Mouse (Mus musculus): ENCODE results near the gene Pptc7. TPM values are rescaled to one million over a fixed set of nuclear protein-coding genes. Genes with fewer than 3 reads are reported as not detected.

Pptc7 gene
- total and polyA plus RNA-seq, 2 experiments from 2014 or later = 6.7 to 18.3 TPM

- Histone ChIP-seq H3K4me1 (ENCODE audit: insufficient read depth) (no peaks in the 10 kb centered on the region), H3K36me3 (ENCODE audit: insufficient read depth) (no peaks in the 10 kb centered on the region), H3K27me3 (ENCODE audit: insufficient read depth, low read length) (no peaks in the 10 kb centered on the region), H3K9ac (no peak overlapping the region), H3K27ac (ENCODE audit: low read depth, low read length) (no peak overlapping the region), H3K4me3 (ENCODE audit: low read depth, low read length) (no peak overlapping the region), H3K9me3 (ENCODE audit: low read length) (no peaks in the 10 kb centered on the region), H3K4me2 (ENCODE audit: low read depth) (no peak overlapping the region)
- TF ChIP-seq CTCF (IDR thresholded peaks at IDR 0.05; ENCODE audit: low read depth) = no peak
- DNase-seq (no peak), ATAC-seq (no peak)
- WGBS = 81% methylated on average over 7 of the region's 7 CpGs
Observed at GRCm38 (mm10) chr5:122267136-122267535, 17.0 kb upstream of the Pptc7 start.

GRCm38 (mm10) chr5:122267899-122268298 is 16.3 kb upstream of the Pptc7 start:
- DNase-seq = peak; percentile 79
- no peak overlapping the region for H3K9ac ChIP-seq
- no peaks in the 10 kb centered on the region for H3K36me3 ChIP-seq (ENCODE audit: insufficient read depth)
- H3K27ac ChIP-seq (ENCODE audit: low read depth, low read length) = no peak overlapping the region
- peak; percentile 81 for TF ChIP-seq CTCF (IDR thresholded peaks at IDR 0.05; ENCODE audit: low read depth)
- no peaks in the 10 kb centered on the region for H3K27me3 ChIP-seq (ENCODE audit: insufficient read depth, low read length)
- ATAC-seq = no peak
- H3K4me3 ChIP-seq (ENCODE audit: low read depth, low read length) = no peak overlapping the region
- no peaks in the 10 kb centered on the region for H3K4me1 ChIP-seq (ENCODE audit: insufficient read depth)
- H3K4me2 ChIP-seq (ENCODE audit: low read depth) = no peak overlapping the region
- H3K9me3 ChIP-seq (ENCODE audit: low read length) = no peaks in the 10 kb centered on the region
- 31% methylated on average over 5 of the region's 5 CpGs for WGBS

GRCm38 (mm10) chr5:122268858-122269604 is 15.1 kb upstream of the Pptc7 start:
- no peak overlapping the region for H3K9ac ChIP-seq
- no peak overlapping the region for H3K27ac ChIP-seq (ENCODE audit: low read depth, low read length)
- no peaks in the 10 kb centered on the region for H3K4me1 ChIP-seq (ENCODE audit: insufficient read depth)
- no peak for ATAC-seq
- no peak for TF ChIP-seq CTCF (IDR thresholded peaks at IDR 0.05; ENCODE audit: low read depth)
- no peak overlapping the region for H3K4me2 ChIP-seq (ENCODE audit: low read depth)
- no peak for DNase-seq
- WGBS = 75% methylated on average over 12 of the region's 12 CpGs
- H3K9me3 ChIP-seq (ENCODE audit: low read length) = no peaks in the 10 kb centered on the region
- no peaks in the 10 kb centered on the region for H3K27me3 ChIP-seq (ENCODE audit: insufficient read depth, low read length)
- H3K36me3 ChIP-seq (ENCODE audit: insufficient read depth) = no peaks in the 10 kb centered on the region
- no peak overlapping the region for H3K4me3 ChIP-seq (ENCODE audit: low read depth, low read length)

GRCm38 (mm10) chr5:122272821-122273220 is 11.3 kb upstream of the Pptc7 start:
- H3K4me3 ChIP-seq (ENCODE audit: low read depth, low read length) = no peak overlapping the region
- TF ChIP-seq CTCF (IDR thresholded peaks at IDR 0.05; ENCODE audit: low read depth) = no peak
- no peaks in the 10 kb centered on the region for H3K27me3 ChIP-seq (ENCODE audit: insufficient read depth, low read length)
- H3K36me3 ChIP-seq (ENCODE audit: insufficient read depth) = no peaks in the 10 kb centered on the region
- DNase-seq (no peak), ATAC-seq (no peak)
- H3K4me1 ChIP-seq (ENCODE audit: insufficient read depth) = no peaks in the 10 kb centered on the region
- 93% methylated on average over 5 of the region's 5 CpGs for WGBS
- no peaks in the 10 kb centered on the region for H3K9me3 ChIP-seq (ENCODE audit: low read length)
- no peak overlapping the region for H3K4me2 ChIP-seq (ENCODE audit: low read depth)
- H3K27ac ChIP-seq (ENCODE audit: low read depth, low read length) = no peak overlapping the region
- no peak overlapping the region for H3K9ac ChIP-seq

- no peak overlapping the region for H3K4me2 ChIP-seq (ENCODE audit: low read depth)
- no peaks in the 10 kb centered on the region for H3K4me1 ChIP-seq (ENCODE audit: insufficient read depth)
- DNase-seq = no peak
- H3K4me3 ChIP-seq (ENCODE audit: low read depth, low read length) = no peak overlapping the region
- no peak; the same call in 1 of the 2 replicates for ATAC-seq
- H3K9me3 ChIP-seq (ENCODE audit: low read length) = no peaks in the 10 kb centered on the region
- no peak overlapping the region for H3K27ac ChIP-seq (ENCODE audit: low read depth, low read length)
- no peaks in the 10 kb centered on the region for H3K27me3 ChIP-seq (ENCODE audit: insufficient read depth, low read length)
- no peaks in the 10 kb centered on the region for H3K36me3 ChIP-seq (ENCODE audit: insufficient read depth)
- no peak overlapping the region for H3K9ac ChIP-seq
- TF ChIP-seq CTCF (IDR thresholded peaks at IDR 0.05; ENCODE audit: low read depth) = no peak
- WGBS = 9% methylated on average over 5 of the region's 5 CpGs
Observed at GRCm38 (mm10) chr5:122274785-122275184, 9.4 kb upstream of the Pptc7 start.

GRCm38 (mm10) chr5:122278946-122279345 is 5.2 kb upstream of the Pptc7 start:
- 68% methylated on average over 7 of the region's 7 CpGs for WGBS

GRCm38 (mm10) chr5:122279799-122280421 is 4.3 kb upstream of the Pptc7 start:
- TF ChIP-seq CTCF (IDR thresholded peaks at IDR 0.05; ENCODE audit: low read depth) = no peak
- H3K27ac ChIP-seq (ENCODE audit: low read depth, low read length) = no peak overlapping the region

More at GRCm38 (mm10) chr5:122278946-122279345, 5.2 kb upstream of the Pptc7 start:
- Histone ChIP-seq H3K9ac (no peak overlapping the region), H3K27ac (ENCODE audit: low read depth, low read length) (no peak overlapping the region), H3K4me3 (ENCODE audit: low read depth, low read length) (no peak overlapping the region), H3K9me3 (ENCODE audit: low read length) (no peaks in the 10 kb centered on the region), H3K4me1 (ENCODE audit: insufficient read depth) (no peaks in the 10 kb centered on the region), H3K27me3 (ENCODE audit: insufficient read depth, low read length) (no peaks in the 10 kb centered on the region), H3K36me3 (ENCODE audit: insufficient read depth) (no peaks in the 10 kb centered on the region), H3K4me2 (ENCODE audit: low read depth) (no peak overlapping the region)
- no peak for TF ChIP-seq CTCF (IDR thresholded peaks at IDR 0.05; ENCODE audit: low read depth)
- DNase-seq (no peak), ATAC-seq (no peak)

More at GRCm38 (mm10) chr5:122279799-122280421, 4.3 kb upstream of the Pptc7 start:
- Histone ChIP-seq H3K9ac (no peak overlapping the region), H3K4me2 (ENCODE audit: low read depth) (no peak overlapping the region), H3K4me1 (ENCODE audit: insufficient read depth) (no peaks in the 10 kb centered on the region), H3K36me3 (ENCODE audit: insufficient read depth) (no peaks in the 10 kb centered on the region), H3K4me3 (ENCODE audit: low read depth, low read length) (no peak overlapping the region), H3K27me3 (ENCODE audit: insufficient read depth, low read length) (no peaks in the 10 kb centered on the region), H3K9me3 (ENCODE audit: low read length) (no peaks in the 10 kb centered on the region)
- 82% methylated on average over 12 of the region's 12 CpGs for WGBS
- ATAC-seq = no peak
- DNase-seq = no peak
